Mouse (Mus musculus) adrenal gland, postnatal 36 days (tissue): ENCODE results near the gene Milr1. TPM values are rescaled to one million over a fixed set of nuclear protein-coding genes. Genes with fewer than 3 reads are reported as not detected.
"Not testable (repeated sequence)": the region's sequence is repeated elsewhere in the genome, so short reads cannot be mapped to it uniquely, and the experiment has no call there.

ENCODE experiments used
- DNase-seq, 2 experiments: peaks; one replicate each; pipeline ENCODE4 v3.0.0; 2021; ENCODE audit warnings: mixed read lengths in 1 of 2
- total RNA-seq, 2 experiments: library from RNA; stranded (reverse); gene quantifications; 2 replicates each; pipeline ENCODE4 v1.2.3; 2021

Gene Milr1
- total RNA-seq, 2 experiments from 2014 or later, result 1.7 to 2.1 TPM

DNA sequence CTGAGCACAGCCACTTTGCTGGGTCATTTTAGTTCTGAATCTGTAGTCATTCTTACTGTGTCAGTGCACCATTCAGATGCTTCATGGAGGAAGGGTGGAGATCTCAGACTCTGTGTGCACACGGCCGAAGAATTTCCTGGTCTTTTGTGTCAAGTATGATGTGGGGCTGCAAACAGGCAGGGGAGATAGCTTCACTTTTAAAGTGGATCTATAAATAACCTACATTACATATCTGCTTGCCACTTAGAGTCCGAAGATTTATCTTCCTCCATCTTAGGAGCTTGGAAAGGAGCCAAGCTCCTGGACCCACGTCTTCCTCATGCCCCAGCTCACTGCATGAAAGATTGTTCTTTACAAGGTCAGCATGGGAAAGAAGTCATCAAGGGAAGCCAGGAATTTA is 20.3 kb upstream of the Milr1 start:
- DNase-seq, result no peak

DNA sequence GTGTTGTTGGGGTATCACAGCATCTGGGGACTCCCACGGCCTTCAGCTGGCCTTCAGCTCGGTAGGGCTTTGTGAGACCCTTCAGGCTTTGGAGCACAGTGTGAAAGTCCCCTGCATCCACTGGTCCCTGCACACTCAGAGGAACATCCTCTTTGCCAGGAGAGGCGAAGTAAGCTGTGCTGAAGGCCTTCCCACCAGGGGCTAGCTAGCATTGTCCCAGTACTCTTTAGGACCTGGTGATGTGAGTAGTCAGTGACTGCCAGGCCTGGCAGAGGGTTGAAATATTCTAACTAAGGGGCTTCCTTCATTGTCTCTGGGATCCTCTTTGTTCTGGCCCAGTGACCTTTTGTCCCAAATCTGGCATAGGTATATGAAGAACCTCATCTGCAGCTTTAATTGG is 14.4 kb upstream of the Milr1 start:
- no peak for DNase-seq

DNA sequence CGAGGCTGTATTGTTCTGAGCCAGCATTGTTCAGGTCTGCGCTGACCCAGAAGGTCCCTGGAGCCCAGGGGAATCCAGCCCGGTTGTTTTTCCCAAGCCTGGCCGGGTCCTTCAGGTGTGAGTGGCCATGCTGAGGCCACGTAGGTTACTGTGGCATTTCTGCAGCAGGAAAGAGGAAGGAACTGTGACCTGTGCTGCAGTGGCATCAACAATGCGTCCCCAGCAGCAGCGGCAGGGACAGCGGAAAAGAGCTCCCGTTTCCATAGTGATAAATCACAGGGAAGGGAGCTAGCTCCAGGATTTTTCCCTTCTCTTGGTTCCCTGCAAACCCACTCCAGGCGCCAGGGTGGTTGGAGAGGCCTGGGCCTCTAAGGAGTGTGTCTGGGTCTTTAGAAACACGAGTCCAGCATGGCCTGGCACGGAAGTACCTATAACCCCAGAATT is 13.8 kb upstream of the Milr1 start:
- DNase-seq, result peak; percentile 34 to 42

DNA sequence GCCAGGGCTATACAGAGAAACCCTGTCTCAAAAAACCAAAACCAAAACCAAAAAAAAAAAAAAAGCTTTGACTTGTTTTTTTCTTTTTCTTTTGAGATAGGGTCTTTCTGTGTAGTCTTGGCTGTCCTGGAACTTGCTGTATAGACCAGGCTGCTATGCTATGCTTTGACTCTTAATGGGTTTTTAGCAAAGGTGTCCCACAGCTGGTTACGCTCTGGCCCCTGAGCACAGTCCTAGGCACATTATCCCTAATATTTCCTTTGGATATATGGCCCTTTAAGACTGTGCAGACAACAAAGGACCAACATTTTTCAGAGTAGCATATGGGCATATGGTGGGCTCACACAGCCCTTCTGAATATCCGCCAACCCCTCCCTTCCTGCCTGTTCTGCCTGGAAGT is 11.9 kb upstream of the Milr1 start:
- DNase-seq, result no peak

DNA sequence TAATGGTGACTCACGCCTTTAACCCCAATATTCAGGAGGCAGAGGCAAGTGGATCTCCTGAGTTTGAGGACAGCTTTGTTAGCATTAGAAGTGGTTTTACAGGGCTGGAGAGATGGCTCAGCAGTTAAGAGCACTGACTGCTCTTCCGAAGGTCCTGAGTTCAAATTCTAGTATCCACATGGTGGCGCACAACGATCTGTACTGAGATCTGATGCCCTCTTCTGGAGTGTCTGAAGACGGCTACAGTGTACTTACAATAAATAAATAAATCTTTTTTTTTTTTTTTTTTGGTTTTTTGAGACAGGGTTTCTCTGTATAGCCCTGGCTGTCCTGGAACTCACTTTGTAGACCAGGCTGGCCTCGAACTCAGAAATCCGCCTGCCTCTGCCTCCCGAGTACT is 10.3 kb upstream of the Milr1 start:
- not testable (repeated sequence) for DNase-seq

DNA sequence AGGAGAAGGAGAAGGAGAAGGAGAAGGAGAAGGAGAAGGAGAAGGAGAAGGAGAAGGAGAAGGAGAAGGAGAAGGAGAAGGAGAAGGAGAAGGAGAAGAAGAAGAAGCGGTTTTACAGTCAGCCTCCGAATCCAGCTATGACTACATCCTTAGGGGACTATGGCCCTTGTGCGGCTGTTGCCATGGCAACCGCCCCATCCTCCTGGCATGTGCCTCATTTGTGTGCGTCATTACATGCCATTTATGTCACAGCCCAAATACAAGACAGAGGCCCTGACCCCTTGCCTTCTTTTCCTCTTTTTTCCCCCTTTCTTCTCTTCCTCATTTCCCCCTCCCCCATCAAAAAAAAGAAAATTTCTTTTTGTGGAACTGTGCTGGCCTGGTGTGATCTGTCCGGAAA is 9.8 kb upstream of the Milr1 start:
- DNase-seq, result peak in 1 of 2 experiments; percentile 11

DNA sequence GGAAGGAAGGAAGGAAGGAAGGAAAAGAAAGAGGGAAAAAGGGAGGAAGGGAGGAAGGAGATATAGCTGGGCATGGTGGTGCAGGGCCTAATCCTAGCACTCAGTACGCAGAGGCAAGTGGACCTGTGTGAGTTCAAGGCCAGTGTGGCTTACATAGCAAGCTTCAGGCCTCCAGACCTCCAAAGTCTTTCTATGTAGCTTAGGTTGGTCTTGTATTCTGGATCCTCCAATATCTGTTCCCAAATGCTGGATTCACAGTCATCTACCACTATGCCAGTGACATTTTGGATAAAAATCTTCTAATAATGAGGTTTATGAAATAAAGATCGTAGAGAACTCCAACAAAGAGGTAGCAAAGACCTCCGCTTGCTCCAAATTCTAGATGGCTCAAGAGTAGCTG is 9.2 kb upstream of the Milr1 start:
- no peak for DNase-seq

DNA sequence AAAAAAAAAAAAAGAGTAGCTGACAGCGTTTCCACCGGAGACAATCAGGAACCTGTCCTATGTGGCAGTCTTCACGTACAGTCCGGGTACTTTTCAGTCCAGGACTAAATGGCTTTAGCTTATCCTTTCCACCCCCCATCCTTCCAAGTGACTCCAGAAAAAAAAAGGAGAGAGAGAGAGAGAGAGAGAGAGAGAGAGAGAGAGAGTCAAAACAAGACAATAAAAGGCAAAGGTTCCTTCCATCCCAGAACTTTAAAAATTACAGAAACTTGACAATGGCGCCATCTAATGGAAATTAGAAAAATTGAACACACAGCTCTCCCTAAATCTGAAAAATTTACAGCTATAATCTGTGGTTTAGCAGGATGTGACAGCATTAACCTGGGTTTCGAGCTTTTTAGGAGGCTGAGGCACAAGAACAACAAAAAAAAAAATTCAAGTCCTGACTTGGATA is 8.6 kb upstream of the Milr1 start:
- no peak for DNase-seq

DNA sequence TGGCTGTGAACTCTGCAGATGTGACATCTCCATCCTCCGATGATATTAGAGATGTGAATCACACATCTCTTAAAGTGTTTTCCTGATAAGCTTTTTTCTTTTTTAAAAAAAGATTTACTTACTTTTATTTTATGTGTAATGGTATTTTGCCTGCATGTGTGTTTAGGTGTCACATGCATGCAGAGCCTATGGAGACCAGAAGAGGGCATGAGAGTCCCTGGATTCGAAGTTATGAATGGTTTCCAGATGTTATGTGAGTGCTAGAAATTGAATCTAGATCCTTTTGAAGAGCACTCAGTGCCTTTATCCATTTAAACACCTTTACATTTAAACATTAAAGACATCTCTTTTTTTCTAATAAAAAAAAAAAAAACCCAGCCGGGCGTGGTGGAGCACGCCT is 6.1 kb upstream of the Milr1 start:
- DNase-seq, result no peak

DNA sequence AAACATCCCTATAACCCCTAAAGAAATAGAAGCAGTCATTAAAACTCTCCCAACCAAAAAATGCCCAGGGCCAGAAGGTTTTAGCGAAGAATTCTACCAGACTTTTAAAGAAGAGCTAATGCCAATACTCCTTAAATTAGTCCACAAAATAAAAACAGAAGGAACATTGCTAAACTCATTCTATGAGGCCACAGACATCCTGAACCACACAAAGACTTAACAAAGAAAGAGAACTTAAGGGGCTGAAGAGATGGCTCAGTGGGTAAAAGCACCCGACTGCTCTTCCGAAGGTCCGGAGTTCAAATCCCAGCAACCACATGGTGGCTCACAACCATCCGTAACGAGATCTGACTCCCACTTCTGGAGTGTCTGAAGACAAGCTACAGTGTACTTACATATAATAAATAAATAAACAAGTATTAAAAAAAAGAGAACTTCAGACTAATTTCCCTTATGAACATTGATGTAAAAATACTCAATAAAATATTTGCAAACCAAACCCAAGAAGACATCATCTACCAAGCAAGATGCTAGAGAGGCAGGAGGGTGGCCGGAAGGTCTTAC is 1.4 kb upstream of the Milr1 start:
- not testable (repeated sequence) for DNase-seq

DNA sequence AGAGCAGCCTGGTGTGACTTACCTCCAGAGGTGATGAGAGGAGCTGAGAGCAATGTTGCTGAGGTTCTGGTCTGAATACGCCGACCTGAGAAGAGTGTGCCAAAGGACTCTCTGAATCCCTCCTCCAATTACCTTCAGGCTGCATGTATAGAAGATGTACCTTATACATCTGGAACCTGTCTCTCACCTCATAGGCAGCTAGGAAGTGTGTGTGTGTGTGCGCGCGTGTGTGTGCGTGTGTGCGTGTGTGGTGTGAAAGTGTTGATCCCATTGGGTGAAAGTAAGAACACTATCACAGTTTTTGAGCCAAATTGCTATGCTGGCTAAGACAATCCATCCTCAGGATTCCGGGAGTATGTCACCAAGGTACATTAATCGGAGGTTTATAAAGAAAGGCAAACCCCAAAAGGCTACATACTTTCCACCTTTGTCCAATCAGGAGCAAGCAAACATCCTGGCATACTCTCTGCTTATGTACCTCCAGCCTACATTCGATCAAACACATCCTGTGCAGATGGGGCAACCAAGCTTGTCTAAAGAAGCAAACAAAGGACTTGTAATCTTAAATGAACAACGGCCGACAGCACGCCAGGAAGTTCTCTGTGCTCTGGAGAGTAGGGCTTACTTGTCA is 790 bp upstream of the Milr1 start, which contains the start of gene Pecam1:
Pecam1 (minus strand) TSS at position 508 of the 631 bp plus-strand sequence.
- no peak for DNase-seq

DNA sequence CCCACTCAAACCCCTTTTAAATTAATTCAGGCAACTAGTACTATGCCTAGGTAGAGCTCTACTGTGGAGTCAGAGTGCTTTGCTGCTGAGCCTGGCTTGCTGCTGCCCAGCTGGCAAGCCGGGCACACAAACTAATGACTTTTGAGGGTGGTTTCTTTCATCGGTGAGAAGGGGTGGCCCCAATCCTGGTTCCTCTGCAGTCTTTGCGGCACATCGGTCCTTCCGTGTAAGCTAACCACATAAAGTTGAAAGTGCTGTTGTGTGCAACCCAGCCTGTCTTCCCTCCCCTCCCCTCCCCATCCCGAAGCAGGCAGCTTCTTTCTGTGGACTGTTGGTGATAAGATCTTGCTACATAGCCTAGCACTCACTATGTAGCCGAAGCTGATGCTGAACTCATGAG is 1.1 kb downstream of the Milr1 start:
- no peak for DNase-seq

DNA sequence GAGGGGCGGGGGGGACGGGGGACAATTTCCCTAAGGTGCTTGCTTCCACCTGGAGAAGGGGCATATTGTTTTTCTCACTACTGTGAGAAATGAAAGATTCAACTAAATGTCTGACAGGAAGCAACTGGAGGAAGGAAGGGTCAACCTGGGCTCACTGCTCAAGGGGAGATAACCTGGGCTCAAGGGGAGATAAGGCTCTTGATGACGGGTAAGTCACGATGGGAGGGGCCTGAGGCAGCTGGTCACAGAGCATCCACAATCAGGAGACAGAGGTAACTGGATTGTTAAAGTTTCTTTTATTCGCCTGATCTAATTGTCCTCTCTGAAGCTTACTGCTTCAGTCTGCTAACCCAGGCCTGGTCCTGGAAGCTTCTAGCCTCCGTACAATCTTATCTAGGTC is 2.3 kb downstream of the Milr1 start:
- DNase-seq, result no peak

DNA sequence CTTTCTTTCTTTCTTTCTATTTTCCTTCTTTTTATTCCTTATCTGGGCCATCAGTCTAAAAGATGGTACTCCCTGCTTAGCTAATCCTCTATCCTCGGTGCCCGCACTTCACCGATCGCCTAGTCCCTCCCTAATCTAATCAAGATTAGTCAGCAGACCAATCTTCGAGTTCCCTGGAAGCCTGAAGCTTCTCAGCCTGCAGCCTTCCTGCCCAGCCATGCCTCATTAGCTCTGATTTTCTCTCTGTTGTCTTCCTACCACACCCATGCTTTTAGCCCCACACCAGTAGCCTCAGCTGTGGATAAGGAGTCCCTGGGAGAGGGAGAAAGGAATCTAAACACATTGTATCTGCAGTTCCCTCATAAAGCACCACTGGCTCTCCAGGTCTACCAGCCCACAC is 4.6 kb downstream of the Milr1 start:
- DNase-seq, result no peak

DNA sequence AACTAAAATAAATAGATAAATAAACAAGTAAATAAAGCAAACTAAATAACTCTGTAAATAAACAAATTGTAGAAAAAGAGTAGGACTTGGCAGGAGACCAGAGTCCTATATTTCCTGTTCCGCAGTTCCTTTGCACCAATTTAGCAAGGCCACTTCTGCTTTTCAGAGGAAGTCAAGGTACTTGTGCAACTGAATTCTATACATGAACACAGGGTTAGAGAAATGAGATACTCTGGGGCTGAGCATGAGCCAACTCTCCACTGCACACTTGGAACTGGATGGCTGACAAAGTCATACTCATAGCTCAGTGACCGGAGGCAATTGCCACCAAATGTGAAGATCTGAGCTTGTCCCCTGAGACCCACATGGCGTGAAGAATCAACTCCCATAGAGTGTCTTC is 8.0 kb downstream of the Milr1 start:
- DNase-seq, result no peak

DNA sequence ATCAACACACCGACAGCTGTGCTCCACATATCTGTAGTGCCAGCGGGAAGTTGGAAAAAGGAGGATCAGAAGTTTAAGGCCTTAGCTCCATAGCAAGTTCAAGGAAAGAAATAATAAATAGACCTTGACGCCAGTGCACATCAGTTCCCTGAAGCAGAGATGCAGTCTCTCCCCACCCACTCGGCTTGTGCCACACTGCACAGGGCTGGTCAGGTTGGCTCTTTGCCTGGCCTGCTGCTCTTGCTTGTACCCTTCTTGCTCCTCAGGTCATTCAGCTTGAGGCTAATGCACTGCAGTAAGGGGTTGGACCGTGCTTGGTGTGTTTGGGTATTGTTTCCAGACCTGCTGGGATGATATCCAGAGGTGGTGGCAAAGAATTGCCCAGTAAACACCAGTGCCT is 9.5 kb downstream of the Milr1 start:
- no peak for DNase-seq

DNA sequence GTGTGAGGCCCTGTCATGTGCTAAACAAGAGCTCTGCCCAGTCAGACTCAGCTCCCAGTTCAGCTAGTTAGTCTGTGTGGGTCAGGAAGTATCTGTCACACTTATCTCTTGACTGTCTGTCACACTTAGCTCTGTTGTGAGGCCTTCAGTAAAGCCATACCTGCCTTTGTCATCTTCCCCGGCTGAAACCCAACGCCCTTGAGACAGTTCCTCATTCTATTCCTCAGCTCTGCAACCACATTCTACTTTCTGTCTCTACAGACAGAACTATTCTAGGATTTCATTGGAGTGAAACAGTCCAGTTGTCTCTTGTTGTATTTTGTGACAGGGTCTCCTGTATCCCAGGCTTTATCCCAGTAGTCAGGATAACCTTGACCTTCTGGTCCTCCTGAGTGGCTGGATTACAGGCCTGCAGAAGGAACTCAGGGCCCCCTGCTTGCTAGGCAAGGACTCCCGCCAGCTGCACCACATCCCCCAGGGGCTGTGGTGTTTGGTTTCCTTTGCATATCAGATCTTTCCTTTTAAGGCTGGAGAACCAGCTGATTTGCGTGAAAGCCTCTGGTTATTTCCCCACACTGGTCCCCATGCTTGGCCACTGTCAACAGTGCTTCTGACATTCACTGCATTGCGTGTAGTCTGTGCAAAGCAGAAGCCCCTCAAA is 11.2 kb downstream of the Milr1 start:
- peak; percentile 25 to 32 for DNase-seq

DNA sequence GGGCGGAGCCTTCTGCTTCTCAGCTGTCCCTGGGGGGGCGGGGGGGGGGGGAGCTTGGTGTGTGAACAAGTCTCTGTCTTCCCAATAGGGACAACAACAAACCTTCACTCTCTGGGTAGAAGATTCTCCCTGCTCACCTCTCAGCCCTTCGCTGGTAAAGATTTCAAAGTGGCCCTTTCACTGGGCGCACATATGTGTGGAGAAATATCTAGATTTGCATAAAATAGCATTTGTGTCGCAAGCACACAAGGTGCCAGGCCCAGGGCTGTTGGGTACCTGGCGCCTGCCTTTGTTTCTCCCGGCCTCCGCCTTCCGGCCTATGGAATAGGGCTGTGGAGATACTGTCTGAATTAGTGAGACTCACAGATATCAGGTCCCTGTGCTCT is 11.8 kb downstream of the Milr1 start:
- DNase-seq, result no peak

DNA sequence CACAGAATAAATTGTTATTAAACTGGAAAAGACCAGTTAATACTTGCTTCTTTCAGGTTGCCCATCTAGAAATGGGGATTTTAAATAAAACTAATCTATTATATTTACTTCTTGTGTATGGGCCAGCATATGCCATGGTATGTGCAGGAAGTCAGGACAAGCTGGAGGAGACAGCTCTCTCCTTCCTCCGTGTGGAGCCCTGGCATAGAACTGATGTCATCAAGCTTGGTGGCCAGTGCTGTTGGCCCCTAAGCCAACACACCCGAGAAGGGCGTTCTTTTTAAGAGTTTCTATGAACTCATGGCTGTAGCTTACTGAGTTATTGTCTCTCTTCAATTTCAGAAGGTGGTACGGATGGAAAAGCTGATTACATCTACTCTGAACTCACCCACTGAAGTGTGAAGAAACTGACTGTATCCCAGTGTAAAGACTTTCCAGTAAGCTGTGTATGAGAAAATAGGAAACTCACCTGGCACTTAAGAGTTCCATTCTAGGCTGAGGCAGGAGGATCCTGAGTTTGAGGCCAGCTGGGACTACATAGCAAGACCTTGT is 15.7 kb downstream of the Milr1 start:
- no peak for DNase-seq

DNA sequence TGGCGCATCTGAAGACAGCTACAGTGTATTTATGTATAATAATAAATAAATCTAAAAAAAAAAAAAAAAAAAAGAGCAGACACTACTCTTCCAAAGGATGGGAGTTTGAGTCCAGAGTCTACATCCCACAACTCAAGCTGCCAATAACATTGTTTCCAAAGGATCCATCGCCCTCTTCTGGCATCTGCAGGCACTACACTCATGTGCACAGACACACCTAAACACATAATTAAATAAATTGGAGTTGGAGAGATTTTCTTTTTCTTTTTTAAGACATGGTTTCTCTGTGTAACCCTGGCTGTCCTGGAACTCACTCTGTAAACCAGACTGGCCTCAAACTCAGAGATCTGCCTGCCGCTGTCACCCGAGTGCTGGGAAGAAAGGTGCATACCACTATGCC is 16.5 kb downstream of the Milr1 start:
- no peak for DNase-seq

DNA sequence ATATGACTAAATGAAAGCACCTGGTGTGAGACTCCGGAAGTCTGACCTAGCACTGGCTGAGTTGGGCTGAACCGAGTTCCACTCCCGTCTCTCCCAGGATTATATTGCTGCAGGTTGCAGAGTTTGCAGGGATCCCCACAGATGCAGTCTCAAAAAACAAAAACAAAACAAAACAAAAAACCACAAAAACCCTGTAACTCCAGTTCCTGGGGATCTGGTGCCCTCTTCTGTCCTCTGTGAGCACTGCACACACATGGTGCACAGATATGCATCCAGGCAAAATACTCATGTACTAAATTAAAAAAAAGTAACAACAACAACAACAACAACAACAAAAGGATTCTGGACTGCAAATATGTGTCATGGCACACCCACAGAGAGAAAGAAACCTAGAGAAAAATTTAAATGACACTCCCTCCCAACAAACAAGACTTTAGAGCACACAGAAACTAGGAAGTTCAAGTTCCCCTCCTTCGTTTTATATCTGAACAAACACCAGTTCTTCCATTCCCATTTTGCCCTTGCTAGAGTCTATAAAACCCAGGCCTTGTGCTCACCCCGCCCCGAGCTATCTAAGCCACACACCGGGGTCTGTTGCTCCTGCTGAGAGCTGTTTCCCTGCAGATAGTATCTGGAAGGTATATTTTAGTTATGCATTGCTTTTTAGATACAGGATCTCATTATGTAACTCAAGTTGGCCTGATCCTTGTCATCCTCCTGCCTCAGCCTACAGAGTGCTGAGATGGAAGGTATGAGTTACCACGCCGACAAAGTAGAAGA is 19.4 kb downstream of the Milr1 start:
- DNase-seq, result no peak

DNA sequence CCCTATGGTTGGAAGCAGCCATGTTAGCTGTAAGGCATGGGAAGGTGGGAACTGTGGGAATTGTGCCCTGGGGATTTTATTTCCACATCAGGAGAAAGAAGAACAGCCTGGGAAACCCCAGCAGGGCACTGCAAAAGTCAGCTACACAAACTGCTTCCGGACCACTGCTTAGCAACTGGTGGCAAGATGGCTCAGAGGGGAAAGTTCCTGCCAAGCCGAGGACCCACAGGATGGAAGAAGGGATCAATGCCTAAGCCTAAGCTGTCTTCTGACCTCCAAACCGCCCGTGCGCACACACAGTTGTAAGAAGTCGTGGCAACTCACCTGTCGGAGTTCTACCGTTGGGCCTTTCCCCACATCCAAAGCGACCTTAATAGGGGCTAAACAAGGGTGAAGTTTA is 22.0 kb downstream of the Milr1 start:
- DNase-seq, result no peak

DNA sequence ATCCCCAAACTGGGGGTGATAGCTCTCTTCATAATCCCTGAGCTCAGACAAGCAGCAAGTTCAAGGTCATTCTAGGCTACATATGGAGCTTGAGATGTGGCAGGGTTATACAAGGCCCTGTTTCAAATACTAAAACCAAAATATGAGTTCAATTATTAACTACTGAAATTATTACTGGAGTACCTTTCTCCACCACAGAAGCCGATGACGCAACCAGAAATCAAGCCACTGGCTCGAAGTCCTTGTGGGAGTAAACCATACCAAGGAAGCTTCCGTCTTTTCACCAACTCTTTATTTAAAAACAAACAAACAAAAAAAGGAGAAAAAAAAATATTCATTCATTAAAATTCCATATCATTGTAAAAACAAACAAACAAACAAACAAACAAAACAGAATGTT is 25.9 kb downstream of the Milr1 start:
- no peak for DNase-seq
